9 mouse cellular contexts compared by ENCODE assay signal in the genomic region with DNA sequence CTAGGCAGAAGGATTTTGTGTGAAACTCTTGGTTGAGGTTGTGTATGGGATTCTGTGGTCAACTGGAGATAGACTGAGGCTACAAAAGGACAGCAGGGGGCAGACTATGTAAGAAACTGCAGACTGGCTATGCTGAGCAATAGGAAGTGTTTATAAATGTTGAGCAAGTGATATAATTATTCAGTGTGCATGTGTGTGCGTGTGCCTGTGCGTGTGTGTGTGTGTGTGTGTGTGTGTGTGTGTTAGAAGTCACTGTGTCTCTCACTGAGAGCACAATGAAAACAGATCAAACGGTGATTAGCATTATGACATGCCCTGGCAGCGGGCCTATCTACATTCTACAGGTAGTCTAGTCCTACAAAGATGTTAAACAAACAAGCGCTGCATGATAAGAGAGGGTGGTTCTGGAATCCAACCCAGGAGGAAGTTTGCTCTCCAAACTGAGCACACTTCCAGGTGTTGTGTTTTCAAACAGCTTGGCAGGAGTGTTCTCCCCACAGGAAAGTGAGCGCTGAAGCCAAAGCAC. TPM values are rescaled to one million over a fixed set of nuclear protein-coding genes. Genes with fewer than 3 reads are reported as not detected.
DNase-seq lines count a peak whose midpoint lies in the region; ATAC-seq lines count a peak whose summit lies in the region.
"Had no signal": no experiment of that assay in that cellular context is flagged by ENCODE, and none has a peak within 500 bp of the region (broad histone marks: within the 10 kb centered on the region; RNA-seq: fewer than 3 reads in every experiment).

A gene (plus strand): TSS at position 443 of the 526 bp plus-strand sequence.

- no peaks in the 10 kb centered on the region for H3K36me3 ChIP-seq in neural tube, embryonic 11.5 days (ENCODE audit: control insufficient read depth, insufficient read depth, low read length)
- H3K36me3 ChIP-seq in heart, embryonic 11.5 days (ENCODE audit: control insufficient read depth, insufficient read depth, low read length), result no peaks in the 10 kb centered on the region
- H3K36me3 ChIP-seq in kidney, embryonic 16.5 days (ENCODE audit: insufficient read depth, low read length), result no peaks in the 10 kb centered on the region
- H3K36me3 ChIP-seq in lung, embryonic 15.5 days, result no peaks in the 10 kb centered on the region

- no peak within 1 kb of the TSS for H3K4me3 ChIP-seq in neural tube, embryonic 11.5 days (ENCODE audit: low read depth, low read length)
- no peak within 1 kb of the TSS for H3K4me3 ChIP-seq in heart, embryonic 11.5 days (ENCODE audit: low read depth, low read length)
- H3K4me3 ChIP-seq in kidney, embryonic 16.5 days (ENCODE audit: low read length), result no peak within 1 kb of the TSS
- no peak within 1 kb of the TSS for H3K4me3 ChIP-seq in lung, embryonic 15.5 days
- H3K4me3 ChIP-seq: erythroblast, embryonic 14.5 days had no signal

- no peak within 1 kb of the TSS for H3K9ac ChIP-seq in neural tube, embryonic 11.5 days (ENCODE audit: low read length)
- H3K9ac ChIP-seq in heart, embryonic 11.5 days (ENCODE audit: low read depth, low read length), result no peak within 1 kb of the TSS
- H3K9ac ChIP-seq in kidney, embryonic 16.5 days (replicated peaks; ENCODE audit: low read length), result no peak within 1 kb of the TSS
- no peak within 1 kb of the TSS for H3K9ac ChIP-seq in lung, embryonic 15.5 days

- no peak for ATAC-seq in neural tube, embryonic 11.5 days (ENCODE audit: insufficient read depth, low FRiP score, low TSS enrichment)
- peak; percentile 49; the same call in 1 of the 2 replicates for ATAC-seq in heart, embryonic 11.5 days (replicated peaks; ENCODE audit: insufficient number of reproducible peaks, low FRiP score, low TSS enrichment)
- ATAC-seq in kidney, embryonic 16.5 days (ENCODE audit: low FRiP score, low TSS enrichment), result peak; percentile 78
- ATAC-seq in lung, embryonic 15.5 days (ENCODE audit: borderline replicate concordance, extremely low read depth, low FRiP score, low TSS enrichment), result peak; percentile 76

- WGBS in neural tube, embryonic 11.5 days, result 87% methylated on average over 6 of the region's 6 CpGs
- 55% methylated on average over 6 of the region's 6 CpGs for WGBS in heart, embryonic 11.5 days (ENCODE audit: insufficient replicate concordance)
- 64% methylated on average over 6 of the region's 6 CpGs for WGBS in kidney, embryonic 16.5 days
- WGBS in lung, embryonic 15.5 days, result 29% methylated on average over 6 of the region's 6 CpGs

- H3K4me2 ChIP-seq in neural tube, embryonic 11.5 days (ENCODE audit: low read depth), result no peak within 1 kb of the TSS
- no peak within 1 kb of the TSS for H3K4me2 ChIP-seq in heart, embryonic 11.5 days
- H3K4me2 ChIP-seq in kidney, embryonic 16.5 days (replicated peaks; ENCODE audit: low read depth, low read length), result no peak within 1 kb of the TSS
- H3K4me2 ChIP-seq in lung, embryonic 15.5 days, result no peak within 1 kb of the TSS

- no peaks in the 10 kb centered on the region for H3K27me3 ChIP-seq in neural tube, embryonic 11.5 days (ENCODE audit: control insufficient read depth, insufficient read depth, low read length)
- no peaks in the 10 kb centered on the region for H3K27me3 ChIP-seq in heart, embryonic 11.5 days (ENCODE audit: control insufficient read depth, insufficient read depth, low read length)
- H3K27me3 ChIP-seq in kidney, embryonic 16.5 days (ENCODE audit: insufficient read depth, low read length), result no peaks in the 10 kb centered on the region
- H3K27me3 ChIP-seq in lung, embryonic 15.5 days, result peaks cover 40% of the 10 kb centered on the region

- no peaks in the 10 kb centered on the region for H3K4me1 ChIP-seq in neural tube, embryonic 11.5 days (ENCODE audit: control insufficient read depth, insufficient read depth, low read length)
- no peaks in the 10 kb centered on the region for H3K4me1 ChIP-seq in heart, embryonic 11.5 days (ENCODE audit: control insufficient read depth, insufficient read depth, low read length)
- H3K4me1 ChIP-seq in kidney, embryonic 16.5 days (ENCODE audit: insufficient read depth, low read length), result no peaks in the 10 kb centered on the region
- peaks cover 17% of the 10 kb centered on the region; the same call in 1 of the 2 replicates for H3K4me1 ChIP-seq in lung, embryonic 15.5 days

- H3K27ac ChIP-seq in neural tube, embryonic 11.5 days (ENCODE audit: low read depth, low read length), result no peak within 1 kb of the TSS
- H3K27ac ChIP-seq in heart, embryonic 11.5 days (ENCODE audit: low read depth, low read length), result no peak within 1 kb of the TSS
- H3K27ac ChIP-seq in kidney, embryonic 16.5 days (ENCODE audit: low read length), result no peak within 1 kb of the TSS
- no peak within 1 kb of the TSS; the same call in 1 of the 2 replicates for H3K27ac ChIP-seq in lung, embryonic 15.5 days

- DNase-seq in neural tube, embryonic 11.5 days (ENCODE audit: low spot score), result peak; percentile 25
- DNase-seq in neural tube, embryonic 10.5 days (ENCODE audit: extremely low spot score, low spot score), result no peak
- peak; percentile 44 to 74 for DNase-seq in adrenal gland, postnatal 36 days
- peak; percentile 43 to 50 for DNase-seq in right cerebral cortex, postnatal 10 days (ENCODE audit: low spot score in 2 of 2)
- no peak for DNase-seq in cerebellum, postnatal 36 days

- H3K9me3 ChIP-seq in neural tube, embryonic 11.5 days (ENCODE audit: control insufficient read depth, low read length), result no peaks in the 10 kb centered on the region
- no peaks in the 10 kb centered on the region for H3K9me3 ChIP-seq in heart, embryonic 11.5 days (replicated peaks; ENCODE audit: control insufficient read depth, low read length)
- H3K9me3 ChIP-seq in kidney, embryonic 16.5 days (ENCODE audit: low read length), result no peaks in the 10 kb centered on the region
- H3K9me3 ChIP-seq in lung, embryonic 15.5 days, result no peaks in the 10 kb centered on the region

RNA-seq across cellular contexts. Expression of the gene that starts here (rescaled TPM):
- polyA plus RNA-seq in neural tube, embryonic 11.5 days (2014; fragmentation: Nextera tagmentation; extraction: Ambion mirVana), result 0.07 and 0.08 TPM in 2 replicates
- 1 to 10 TPM; 3.8 to 4.3 TPM for total RNA-seq in adrenal gland, postnatal 36 days (2021)
- polyA plus RNA-seq in heart, embryonic 11.5 days (2014; fragmentation: Nextera tagmentation; extraction: Ambion mirVana), result not detected in 2 replicates
- polyA plus RNA-seq in kidney, embryonic 16.5 days (2015; fragmentation: Nextera tagmentation; extraction: Ambion mirVana), result 0.05 TPM in 1 of 2 replicates, not detected in the other
- 0.19 and 0.22 TPM in 2 replicates for polyA plus RNA-seq in lung, embryonic 15.5 days (2015; fragmentation: Nextera tagmentation; extraction: Ambion mirVana)
- polyA plus RNA-seq: erythroblast, embryonic 14.5 days had no signal

Comparison
In these comparisons a context has a peak if more than half of its experiments do, and no peak if none do; other contexts are left out.
1. Peak in DNase-seq in neural tube, embryonic 11.5 days; RNA of the gene not detected or under 1 TPM.
2. Peak in ATAC-seq in heart, embryonic 11.5 days; RNA of the gene not detected or under 1 TPM.
3. Peak in ATAC-seq in kidney, embryonic 16.5 days; RNA of the gene not detected or under 1 TPM.
4. Peak in ATAC-seq in lung, embryonic 15.5 days; RNA of the gene not detected or under 1 TPM.
5. DNase-seq: peak in adrenal gland, postnatal 36 days (2 of 2) and right cerebral cortex, postnatal 10 days (2 of 2); none in neural tube, embryonic 10.5 days (single experiment) and cerebellum, postnatal 36 days (0 of 2).